Mouse (Mus musculus) forebrain, embryonic 13.5 days (tissue): ENCODE measurements at regions not wholly inside any gene's neighbourhood (a gene's known extent, or its start where the extent isn't known, plus 50 kb on each side); places are given as distances from the start of the nearest gene placed in this dataset.

ENCODE experiments used
- ATAC-seq: fragments of 200-750 bp; cut with Nextera tagmentation; 2 replicates; pipeline ENCODE4 v1.8.0; 2017
- H3K27ac ChIP-seq: fragments of 300-500 bp; sonication (generic); 2 replicates; pipeline ENCODE4 v1.5.1; 2015; ENCODE audit warnings: inconsistent platforms, mild to moderate bottlenecking, moderate library complexity
- H3K27me3 ChIP-seq: fragments of 300-500 bp; sonication (generic); 2 replicates; pipeline ENCODE4 v1.6.1; 2015; ENCODE audit warnings: mild to moderate bottlenecking, inconsistent platforms
- H3K36me3 ChIP-seq: fragments of 300-500 bp; sonication (generic); 2 replicates; pipeline ENCODE4 v1.6.1; 2015; ENCODE audit warnings: mild to moderate bottlenecking, inconsistent platforms; ENCODE audit not compliant: poor library complexity, severe bottlenecking
- H3K4me1 ChIP-seq: fragments of 300-500 bp; sonication (generic); 2 replicates; pipeline ENCODE4 v1.6.1; 2015; ENCODE audit warnings: inconsistent platforms
- H3K4me2 ChIP-seq: fragments of 300-500 bp; sonication (generic); 2 replicates; pipeline ENCODE4 v1.6.1; 2015; ENCODE audit warnings: inconsistent platforms, mild to moderate bottlenecking, moderate library complexity
- H3K4me3 ChIP-seq: fragments of 300-500 bp; sonication (generic); 2 replicates; pipeline ENCODE4 v1.5.1; 2015; ENCODE audit warnings: mild to moderate bottlenecking, inconsistent platforms
- H3K9ac ChIP-seq: fragments of 300-500 bp; sonication (generic); 2 replicates; pipeline ENCODE4 v1.6.1; 2015; ENCODE audit warnings: mild to moderate bottlenecking, inconsistent platforms
- H3K9me3 ChIP-seq: fragments of 300-500 bp; sonication (generic); replicated peaks from 2 replicates; pipeline ENCODE4 v1.6.1; 2016; ENCODE audit warnings: inconsistent platforms
- WGBS: fragments of 180-500 bp; shearing (Covaris S2); methylation state at CpG from one replicate; pipeline ENCODE4 v1.1.7; 2015; 5-methylcytosine and 5-hydroxymethylcytosine counted together

- no peak for ATAC-seq
- H3K4me2 ChIP-seq: no peak overlapping the region
- no peak overlapping the region for H3K9ac ChIP-seq
- no peaks in the 10 kb centered on the region; the same call in 1 of the 2 replicates for H3K4me1 ChIP-seq
- WGBS: 92% methylated on average over 7 of the region's 7 CpGs
- no peaks in the 10 kb centered on the region for H3K27me3 ChIP-seq
- no peak overlapping the region for H3K4me3 ChIP-seq
- no peak overlapping the region for H3K27ac ChIP-seq
- H3K36me3 ChIP-seq: no peaks in the 10 kb centered on the region
- no peaks in the 10 kb centered on the region for H3K9me3 ChIP-seq
These were observed 53.9 kb upstream of the Lmcd1 start for GRCm38 (mm10) chr6:112219641-112220040.

DNA sequence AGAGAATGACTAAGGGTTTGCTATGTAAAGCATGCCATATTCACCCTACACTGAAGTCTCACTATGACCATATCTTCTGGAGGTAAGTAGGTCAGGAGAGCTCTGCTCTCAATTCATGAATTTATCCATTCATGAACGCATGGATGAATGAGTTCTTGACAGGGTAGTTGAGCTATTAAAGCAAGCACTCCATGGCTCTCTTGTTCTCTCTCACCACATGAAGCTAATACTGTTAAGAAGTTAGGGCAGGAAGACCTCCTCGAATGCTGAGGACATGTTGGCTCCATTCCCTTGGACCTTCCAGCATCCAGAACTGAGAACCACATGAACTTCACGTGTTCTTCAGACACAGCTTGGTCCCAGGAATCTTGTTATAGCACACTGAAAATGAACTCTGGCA, 53.4 kb upstream of the Lmcd1 start:
- Histone ChIP-seq H3K27ac (no peak overlapping the region), H3K27me3 (no peaks in the 10 kb centered on the region), H3K36me3 (no peaks in the 10 kb centered on the region), H3K4me1 (no peaks in the 10 kb centered on the region; the same call in 1 of the 2 replicates), H3K9ac (no peak overlapping the region), H3K9me3 (no peaks in the 10 kb centered on the region), H3K4me3 (no peak overlapping the region), H3K4me2 (no peak overlapping the region)
- ATAC-seq: no peak
- WGBS: 75% methylated on average over 3 of the region's 3 CpGs

DNA sequence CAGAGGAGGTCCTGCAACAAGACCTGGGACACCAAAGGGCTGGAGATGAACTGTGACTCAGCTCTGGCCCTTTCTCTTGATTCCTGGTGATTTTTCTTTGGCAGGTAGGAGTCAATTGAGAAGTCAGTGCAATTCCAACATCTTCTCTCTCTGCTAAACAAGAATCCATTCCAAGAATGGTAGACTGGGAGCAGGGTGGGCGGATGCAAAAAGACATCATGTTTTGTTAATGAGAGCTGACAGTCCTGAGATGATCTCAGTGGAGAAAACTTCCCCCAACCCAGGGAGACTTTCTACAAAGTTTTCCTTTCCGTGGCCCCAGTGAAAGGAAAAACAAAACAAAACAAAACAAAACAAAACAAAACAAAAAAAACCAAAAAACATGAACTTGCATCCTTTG, 52.2 kb upstream of the Lmcd1 start:
- no peak overlapping the region for H3K4me2 ChIP-seq
- no peaks in the 10 kb centered on the region for H3K36me3 ChIP-seq
- H3K27ac ChIP-seq: no peak overlapping the region
- no peaks in the 10 kb centered on the region for H3K27me3 ChIP-seq
- WGBS: 94% methylated on average over 2 of the region's 2 CpGs
- no peak overlapping the region for H3K4me3 ChIP-seq
- no peak for ATAC-seq
- H3K4me1 ChIP-seq: no peaks in the 10 kb centered on the region; the same call in 1 of the 2 replicates
- H3K9ac ChIP-seq: no peak overlapping the region
- no peaks in the 10 kb centered on the region for H3K9me3 ChIP-seq

GRCm38 (mm10) chr6:112223325-112223724, 50.2 kb upstream of the Lmcd1 start:
- H3K9me3 ChIP-seq: no peaks in the 10 kb centered on the region
- no peak overlapping the region for H3K9ac ChIP-seq
- ATAC-seq: no peak
- H3K27ac ChIP-seq: no peak overlapping the region
- no peak overlapping the region for H3K4me2 ChIP-seq
- no peaks in the 10 kb centered on the region for H3K36me3 ChIP-seq
- 87% methylated on average over 7 of the region's 7 CpGs for WGBS
- no peak overlapping the region for H3K4me3 ChIP-seq
- no peaks in the 10 kb centered on the region for H3K4me1 ChIP-seq
- no peaks in the 10 kb centered on the region for H3K27me3 ChIP-seq
